Mouse (Mus musculus) erythroblast, embryonic 14.5 days (primary cell): ENCODE measurements around the gene Nkx6-1.

Source experiments
- GATA1 ChIP-seq: IDR thresholded peaks from 2 replicates; pipeline ENCODE4 v1.6.1; 2012; ENCODE audit warnings: low read length, inconsistent platforms, mixed read lengths
- TAL1 ChIP-seq: IDR thresholded peaks from 3 replicates; pipeline ENCODE4 v1.6.1; 2012; ENCODE audit warnings: low read length, inconsistent platforms, mixed read lengths

- no peak for TF ChIP-seq GATA1
- TF ChIP-seq TAL1, result no peak
Observed at GRCm38 (mm10) chr5:101656107-101656506, 8.7 kb downstream of the Nkx6-1 start.
